Comparison of ENCODE assay signal across 8 mouse cellular contexts in the genomic region with DNA sequence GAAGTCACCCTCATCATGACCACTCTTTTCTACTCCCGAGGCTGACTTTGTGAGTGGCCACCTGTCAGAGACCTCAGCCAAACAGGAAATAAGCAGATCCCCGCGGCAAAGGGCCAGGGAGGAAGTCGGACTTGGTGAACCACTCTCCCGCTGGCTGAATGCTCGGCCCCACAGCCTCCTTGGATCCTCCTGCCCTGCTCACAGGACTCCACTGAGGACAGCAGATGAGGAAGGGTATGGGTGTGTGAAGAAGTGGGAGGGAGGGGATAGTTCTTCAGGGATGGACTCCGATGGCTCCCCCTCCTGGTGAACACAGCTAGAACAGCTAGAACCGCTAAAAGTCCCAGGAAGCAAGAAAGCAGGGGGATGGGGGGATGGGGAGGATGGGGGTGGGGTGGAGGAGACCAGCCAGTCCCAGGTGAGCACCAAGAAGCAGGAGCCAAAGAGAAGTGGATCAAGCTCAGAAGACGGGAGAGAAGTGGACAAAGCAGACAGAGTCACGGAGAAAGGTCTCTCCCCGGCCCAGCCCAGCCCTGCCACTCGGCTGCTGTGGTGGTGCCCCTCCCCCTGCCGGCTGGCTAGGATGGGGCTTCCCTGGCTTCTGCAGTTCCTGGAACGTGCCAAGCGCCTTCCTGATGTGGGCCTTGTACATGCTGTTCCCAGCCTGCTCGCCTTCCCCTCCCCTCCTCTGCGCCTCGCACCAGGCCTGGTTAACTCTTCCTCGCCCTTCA. TPM values are rescaled to one million over a fixed set of nuclear protein-coding genes. Genes with fewer than 3 reads are reported as not detected.
DNase-seq lines count a peak whose midpoint lies in the region; ATAC-seq and TF ChIP-seq lines count a peak whose summit lies in the region.

No protein-coding gene starts in this region.

- no peak overlapping the region for H3K4me2 ChIP-seq in forebrain, embryonic 15.5 days (replicated peaks)
- peak overlapping the region; percentile 50 for H3K4me2 ChIP-seq in lung, embryonic 14.5 days

- peak; percentile 89 for DNase-seq in G1E (ENCODE audit: low spot score)
- peak; percentile 87 to 88 for DNase-seq in heart, postnatal 14 days
- peak; percentile 74 to 83 for DNase-seq in kidney, postnatal 4 days
- DNase-seq in lung, embryonic 14.5 days = peak; percentile 88
- DNase-seq in retina, embryonic 14.5 days (ENCODE audit: low spot score) = peak; percentile 77
- DNase-seq in yolk sac, embryonic 10.5 days (ENCODE audit: low spot score) = peak; percentile 71

- H3K9ac ChIP-seq in forebrain, embryonic 15.5 days (replicated peaks) = no peak overlapping the region
- H3K9ac ChIP-seq in lung, embryonic 14.5 days = peak overlapping the region; percentile 30

- H3K4me1 ChIP-seq in G1E (ENCODE audit: insufficient read depth, low read depth, low read length) = peaks cover 100% of the 10 kb centered on the region
- peaks cover 18% of the 10 kb centered on the region for H3K4me1 ChIP-seq in brown adipose tissue, adult 24 weeks (ENCODE audit: control insufficient read depth, insufficient read depth, insufficient read length, low read length)
- H3K4me1 ChIP-seq in forebrain, embryonic 15.5 days = peaks cover 10% of the 10 kb centered on the region
- peaks cover 3% of the 10 kb centered on the region; the same call in 1 of the 2 replicates for H3K4me1 ChIP-seq in lung, embryonic 14.5 days (ENCODE audit: insufficient read depth)

- peak overlapping the region; percentile 69 for H3K4me3 ChIP-seq in G1E (ENCODE audit: low read depth, low read length)
- no peak overlapping the region for H3K4me3 ChIP-seq in brown adipose tissue, adult 24 weeks (ENCODE audit: insufficient read depth, low read depth, low read length)
- H3K4me3 ChIP-seq in forebrain, embryonic 15.5 days = no peak overlapping the region
- no peak overlapping the region for H3K4me3 ChIP-seq in lung, embryonic 14.5 days (ENCODE audit: low read depth, low read length)

- 19% methylated on average over 19 of the region's 19 CpGs for WGBS in forebrain, embryonic 15.5 days
- 9% methylated on average over 19 of the region's 19 CpGs for WGBS in lung, embryonic 14.5 days

- TF ChIP-seq CTCF in G1E (IDR thresholded peaks at IDR 0.05; ENCODE audit: low read depth, low read length) = 0 out of 2 replicates have a peak, but pooled peaks have one; percentile 3
- TF ChIP-seq CTCF in lung, embryonic 14.5 days (IDR thresholded peaks at IDR 0.05; ENCODE audit: low read depth) = peak; percentile 57

- H3K27me3 ChIP-seq in G1E (ENCODE audit: insufficient read depth, low read length) = no peaks in the 10 kb centered on the region
- no peaks in the 10 kb centered on the region for H3K27me3 ChIP-seq in forebrain, embryonic 15.5 days
- H3K27me3 ChIP-seq in lung, embryonic 14.5 days (ENCODE audit: insufficient read depth, low read length) = no peaks in the 10 kb centered on the region

- H3K9me3 ChIP-seq in G1E (replicated peaks) = no peaks in the 10 kb centered on the region
- H3K9me3 ChIP-seq in forebrain, embryonic 15.5 days = no peaks in the 10 kb centered on the region
- H3K9me3 ChIP-seq in lung, embryonic 14.5 days (ENCODE audit: low read depth, low read length) = no peaks in the 10 kb centered on the region

- peak overlapping the region; percentile 63 for H3K27ac ChIP-seq in brown adipose tissue, adult 24 weeks (replicated peaks; ENCODE audit: low read depth, low read length)
- H3K27ac ChIP-seq in forebrain, embryonic 15.5 days (replicated peaks) = peak overlapping the region; percentile 38; the same call in 1 of the 2 replicates
- peak overlapping the region; percentile 71; the same call in 1 of the 2 replicates for H3K27ac ChIP-seq in lung, embryonic 14.5 days (ENCODE audit: low read depth)

- peaks cover 97% of the 10 kb centered on the region for H3K36me3 ChIP-seq in G1E (replicated peaks)
- H3K36me3 ChIP-seq in forebrain, embryonic 15.5 days = peaks cover 6% of the 10 kb centered on the region; the same call in 1 of the 2 replicates
- H3K36me3 ChIP-seq in lung, embryonic 14.5 days (ENCODE audit: insufficient read depth) = peaks cover 58% of the 10 kb centered on the region

- intact Hi-C loops in heart, postnatal 14 days (cut with DNase I) = loop anchor here (5.0 kb wide), 2 partner anchors 39 to 59 kb away; partner anchors contain the start of gene Prdm11

- peak; percentile 64 for ATAC-seq in G1E (ENCODE audit: extremely low read depth, insufficient number of reproducible peaks, low FRiP score, poor library complexity, severe bottlenecking)
- ATAC-seq in forebrain, embryonic 15.5 days (replicated peaks) = peak; percentile 85
- ATAC-seq in lung, embryonic 14.5 days (ENCODE audit: insufficient read depth) = peak; percentile 94

RNA-seq across cellular contexts. Expression of gene Prdm11, which starts 57.9 kb away (rescaled TPM):
- total RNA-seq in G1E (2014; fragmentation: Nextera tagmentation) (69.1 and 87.1 TPM in 2 replicates), G1E (2017) (33.8 and 34.4 TPM in 2 replicates)
- polyA plus RNA-seq in G1E (2012) = 122 and 125 TPM in 2 replicates
- 1.3 and 1.4 TPM in 2 replicates for polyA plus RNA-seq in brown adipose tissue, adult 24 weeks (2012; ENCODE audit: insufficient read depth, insufficient read length, missing spikeins)
- polyA plus RNA-seq in forebrain, embryonic 15.5 days (2015; fragmentation: Nextera tagmentation; extraction: Ambion mirVana) = 2.6 TPM in 2 replicates
- total RNA-seq in heart, postnatal 14 days (2021) = 10 to 100 TPM; 19.4 to 20.5 TPM
- polyA plus RNA-seq in lung, embryonic 14.5 days (2014; fragmentation: Nextera tagmentation; extraction: Ambion mirVana) = 4.4 and 4.8 TPM in 2 replicates

Comparison
In these comparisons a context has a peak if more than half of its experiments do, and no peak if none do; other contexts are left out.
1. RNA of gene Prdm11, which starts 57.9 kb away (polyA plus RNA-seq): 122 to 125 TPM in G1E; 4.4 to 4.8 TPM in lung, embryonic 14.5 days, 2.6 TPM in forebrain, embryonic 15.5 days and 1.3 to 1.4 TPM in brown adipose tissue, adult 24 weeks; every median in the first group is over 10 times any median in the second.
2. Peak in every context shown above with its lines, with median percentiles within 50 percentile points of each other: ATAC-seq, DNase-seq and H3K27ac ChIP-seq.